Mouse (Mus musculus) embryo, embryonic 9.5 days (tissue): ENCODE measurements around the gene 4931428F04Rik.
A peak's percentile ranks its signal among the peaks of the same experiment; 100 is the strongest.
"Not testable (repeated sequence)": the region's sequence is repeated elsewhere in the genome, so short reads cannot be mapped to it uniquely, and the experiment has no call there.

Experiments
- DNase-seq: peaks from one replicate; pipeline ENCODE4 v3.0.0-alpha.2; 2017; ENCODE audit errors: extremely low spot score

Gene 4931428F04Rik

GRCm38 (mm10) chr8:105261326-105261980 is 28.2 kb downstream of the 4931428F04Rik start:
- DNase-seq: no peak

GRCm38 (mm10) chr8:105260371-105261099 is 29.1 kb downstream of the 4931428F04Rik start:
- no peak for DNase-seq

GRCm38 (mm10) chr8:105259721-105260320 is 29.8 kb downstream of the 4931428F04Rik start:
- DNase-seq: peak; percentile 78

- no peak for DNase-seq
These were observed 30.5 kb downstream of the 4931428F04Rik start for GRCm38 (mm10) chr8:105258911-105259720.

- no peak for DNase-seq
These were observed 32.1 kb downstream of the 4931428F04Rik start for GRCm38 (mm10) chr8:105257318-105258114.

- DNase-seq: no peak
These were observed 34.7 kb downstream of the 4931428F04Rik start, which contains the start of gene B3gnt9 for GRCm38 (mm10) chr8:105254966-105255350. Gene B3gnt9 (minus strand): TSS chr8:105255153.

GRCm38 (mm10) chr8:105254152-105254965 is 35.3 kb downstream of the 4931428F04Rik start:
- DNase-seq: peak; percentile 90

- DNase-seq: no peak
These were observed 35.9 kb downstream of the 4931428F04Rik start for GRCm38 (mm10) chr8:105253766-105254151.

GRCm38 (mm10) chr8:105252680-105253537 is 36.8 kb downstream of the 4931428F04Rik start:
- DNase-seq: no peak

- no peak for DNase-seq
These were observed 37.7 kb downstream of the 4931428F04Rik start for GRCm38 (mm10) chr8:105251954-105252353.

- no peak for DNase-seq
These were observed 48.6 kb downstream of the 4931428F04Rik start for GRCm38 (mm10) chr8:105241016-105241415.

- DNase-seq: no peak
These were observed 52.1 kb downstream of the 4931428F04Rik start for GRCm38 (mm10) chr8:105237442-105238142.

- no peak for DNase-seq
These were observed 54.5 kb downstream of the 4931428F04Rik start for GRCm38 (mm10) chr8:105235206-105235605.

- no peak for DNase-seq
These were observed 56.3 kb downstream of the 4931428F04Rik start for GRCm38 (mm10) chr8:105233126-105233935.

- DNase-seq: not testable (repeated sequence)
These were observed 57.4 kb downstream of the 4931428F04Rik start for GRCm38 (mm10) chr8:105232321-105232693.

- no peak for DNase-seq
These were observed 58.0 kb downstream of the 4931428F04Rik start for GRCm38 (mm10) chr8:105231503-105232320.
